Mouse (Mus musculus) thymus, postnatal 0 days (tissue): ENCODE measurements around the gene Gm4894. TPM values are rescaled to one million over a fixed set of nuclear protein-coding genes. Genes with fewer than 3 reads are reported as not detected.
A peak's percentile ranks its signal among the peaks of the same experiment; 100 is the strongest.

Experiments
- DNase-seq: peaks from one replicate; pipeline ENCODE4 v3.0.0-alpha.2; 2015; ENCODE audit warnings: low spot score
- polyA plus RNA-seq: library from polyadenylated mRNA; unstranded; fragments of >200 nt; fragmentation: Nextera tagmentation; extraction: Ambion mirVana; gene quantifications from 2 replicates; pipeline ENCODE4 v1.2.1, GENCODE M21; 2015

Gene Gm4894
- polyA plus RNA-seq = 0.14 and 1.2 TPM in 2 replicates

DNA sequence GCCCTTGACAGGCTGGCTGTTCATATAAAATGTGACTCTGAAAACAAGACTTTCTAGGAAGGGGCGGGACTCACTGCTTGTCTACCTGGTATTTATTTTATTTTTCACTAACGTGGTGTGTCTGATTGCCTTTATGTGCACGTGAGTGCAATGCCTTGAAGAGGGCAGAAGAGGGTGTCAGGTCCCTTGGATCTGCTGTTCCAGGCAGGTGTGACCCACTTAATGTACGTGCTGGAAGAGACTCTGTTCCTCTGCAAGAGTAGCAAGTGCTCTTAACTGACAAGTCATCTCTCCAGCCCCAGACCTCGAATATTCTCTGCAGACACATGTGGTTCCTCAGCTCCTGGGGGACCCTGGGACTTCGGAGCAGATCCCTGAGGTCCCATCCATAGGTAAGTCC lies at the start of gene Gm4894:
Gm4894 (plus strand) TSS at position 301 of the 400 bp plus-strand sequence.
- peak; percentile 16 for DNase-seq

DNA sequence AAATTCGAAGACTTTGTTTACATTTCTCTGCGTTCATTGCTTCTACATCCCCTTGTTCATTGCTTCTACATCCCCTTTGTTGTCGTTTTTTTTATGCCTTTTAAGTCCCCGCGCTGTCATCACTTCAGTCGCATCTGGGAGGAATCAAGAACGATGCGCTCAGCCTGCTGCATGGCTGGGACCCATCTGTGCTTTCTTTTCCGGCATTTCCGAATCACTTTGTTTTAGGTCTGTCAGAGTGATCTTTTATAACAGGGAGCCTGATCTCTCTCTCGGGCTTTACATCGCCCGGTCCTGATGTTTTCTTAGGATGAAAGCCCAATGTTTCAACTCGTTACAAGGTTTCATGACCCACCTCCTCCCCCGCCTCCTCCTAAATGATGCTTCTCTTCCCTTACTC lies 44.0 kb upstream of the Gm4894 start:
- DNase-seq = no peak

DNA sequence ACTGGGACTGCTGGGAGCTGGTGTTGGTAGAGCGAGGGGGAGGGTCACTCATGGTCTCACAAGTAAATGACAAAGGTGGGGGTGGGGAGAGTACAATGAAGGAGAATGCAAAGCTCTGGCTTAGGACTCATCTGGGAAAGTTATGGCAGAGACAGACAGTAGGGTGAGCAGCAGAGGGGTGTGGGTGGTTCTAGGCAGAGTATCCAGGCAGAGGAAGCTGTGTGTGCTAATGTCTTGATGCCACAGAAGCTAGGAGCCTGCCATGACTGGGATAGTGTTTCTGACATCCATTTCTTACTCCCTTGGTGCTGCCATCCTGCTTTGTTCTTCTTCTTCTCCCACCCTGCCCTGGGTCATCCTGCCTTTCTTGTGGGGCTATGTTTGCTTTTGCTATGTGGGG lies 38.8 kb upstream of the Gm4894 start:
- DNase-seq = no peak

DNA sequence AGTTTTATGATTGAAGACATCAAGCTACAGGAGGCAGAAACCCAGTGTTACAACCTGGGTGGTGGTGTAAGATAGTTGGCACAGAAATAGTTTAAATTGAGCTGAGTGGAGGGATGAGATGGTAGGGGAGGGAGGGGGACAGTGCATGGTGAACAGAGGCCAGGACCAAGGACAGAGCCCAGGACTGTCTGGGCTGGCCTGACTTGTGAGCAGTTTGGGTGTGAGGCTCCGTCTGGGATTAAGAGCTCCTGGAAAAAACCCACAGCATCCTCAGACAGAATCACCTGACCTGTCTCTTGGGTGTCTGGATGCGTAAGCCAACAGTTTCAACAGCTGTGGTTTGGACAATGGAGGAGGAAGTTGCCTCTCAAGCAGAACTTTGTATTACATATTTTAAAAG lies 35.6 kb upstream of the Gm4894 start:
- no peak for DNase-seq

DNA sequence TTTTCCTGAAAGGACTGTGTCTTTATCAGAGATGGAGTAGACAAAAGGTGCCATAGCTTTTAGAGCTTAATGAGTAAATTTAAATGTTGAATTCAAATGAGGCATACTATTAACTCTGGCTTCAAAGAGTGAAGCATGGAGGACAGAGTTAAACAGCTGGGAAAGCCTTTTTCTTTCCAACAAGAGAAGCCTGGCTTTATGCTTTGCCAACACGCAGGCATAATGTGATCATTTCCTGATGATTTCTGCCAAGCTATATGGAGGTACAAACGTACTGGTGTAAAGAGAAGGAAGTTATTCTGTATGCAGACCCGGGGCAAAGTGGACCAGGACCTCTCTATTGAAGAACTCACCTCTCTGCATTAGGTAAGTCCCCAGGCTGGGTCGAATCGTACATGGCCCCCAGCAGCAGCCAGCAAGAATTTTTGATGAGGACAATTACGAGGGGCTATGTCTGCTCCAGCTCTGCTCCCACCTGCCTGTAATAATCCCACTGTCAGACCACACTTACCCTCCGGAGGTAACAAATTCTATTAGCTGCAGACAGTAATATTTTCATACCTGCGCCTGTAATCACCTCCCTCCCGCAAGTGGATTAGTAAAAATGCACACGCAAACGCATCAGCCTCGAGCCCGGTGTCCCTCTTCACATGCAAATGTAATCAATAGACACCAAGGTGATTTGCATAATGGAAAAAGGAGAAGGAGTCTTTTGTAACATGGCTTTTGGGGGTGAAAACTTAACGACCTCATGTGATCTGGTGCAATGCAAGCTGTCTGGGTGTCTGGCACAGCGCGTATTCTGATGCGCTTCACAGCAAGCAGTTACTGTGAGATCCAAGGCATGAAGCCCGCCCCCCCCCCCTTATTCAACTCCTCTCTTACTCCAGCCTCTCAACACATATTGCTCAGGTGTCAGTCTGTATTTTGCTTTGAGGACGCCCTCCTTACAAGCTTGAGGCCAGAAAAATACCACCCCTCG lies 32.4 kb upstream of the Gm4894 start:
- no peak for DNase-seq

DNA sequence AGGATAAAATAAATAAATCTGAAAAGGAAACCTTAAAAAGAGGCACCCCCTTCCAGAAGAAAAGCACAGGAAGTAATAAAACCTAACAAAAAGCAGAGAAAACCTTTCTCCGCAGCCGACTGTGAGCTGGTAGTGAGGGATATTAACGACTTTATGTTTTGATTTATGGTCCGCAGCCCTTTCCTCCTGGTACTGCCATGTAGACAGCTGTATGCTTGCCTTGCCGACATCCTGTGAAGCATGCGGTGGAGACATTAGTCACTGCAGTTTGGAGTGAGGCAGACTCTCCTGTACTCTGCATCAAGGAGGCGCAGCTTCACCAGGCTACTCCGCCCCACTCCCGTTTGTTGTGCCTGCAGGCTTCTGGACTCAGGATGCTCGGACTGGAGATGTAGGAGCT lies 25.8 kb upstream of the Gm4894 start:
- DNase-seq = no peak

DNA sequence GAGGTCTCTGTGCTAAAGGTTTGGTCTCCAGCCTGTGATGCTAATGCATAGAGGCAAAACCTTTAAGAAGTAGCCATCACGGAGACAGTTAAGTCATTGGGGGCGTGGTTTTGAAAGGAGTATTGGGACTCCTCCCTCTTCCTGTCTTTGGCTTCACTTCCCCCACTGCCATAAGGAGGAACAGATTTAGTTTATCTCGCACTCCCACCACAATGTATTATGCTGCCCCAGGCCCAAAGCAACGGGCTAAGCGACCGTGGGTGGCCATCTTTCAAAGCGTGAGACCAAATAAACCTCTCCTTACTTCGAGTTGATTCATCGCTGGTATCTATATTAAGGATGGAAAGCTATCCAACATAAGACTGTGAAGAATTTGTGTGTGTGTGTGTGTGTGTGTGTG lies 22.9 kb upstream of the Gm4894 start:
- DNase-seq = no peak

DNA sequence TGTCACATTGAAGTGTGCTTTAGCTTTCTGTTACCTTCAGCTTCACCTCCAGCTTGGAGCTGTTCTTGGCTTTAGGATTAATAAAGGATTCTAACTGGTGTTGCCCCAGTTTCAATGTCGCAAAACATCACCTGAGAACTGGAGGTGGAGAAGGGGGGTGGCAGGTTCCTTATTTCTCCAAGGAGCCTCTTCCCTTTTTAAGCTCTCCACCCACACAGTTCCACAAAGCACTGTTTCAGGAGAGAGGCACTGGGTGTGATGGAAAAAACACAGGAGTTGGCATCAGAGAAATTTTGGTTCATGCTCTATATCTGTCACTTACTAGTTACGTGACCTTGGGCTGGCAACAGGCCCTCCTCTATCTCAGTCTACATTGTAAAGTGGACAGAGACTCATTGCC lies 21.3 kb upstream of the Gm4894 start:
- DNase-seq = no peak

DNA sequence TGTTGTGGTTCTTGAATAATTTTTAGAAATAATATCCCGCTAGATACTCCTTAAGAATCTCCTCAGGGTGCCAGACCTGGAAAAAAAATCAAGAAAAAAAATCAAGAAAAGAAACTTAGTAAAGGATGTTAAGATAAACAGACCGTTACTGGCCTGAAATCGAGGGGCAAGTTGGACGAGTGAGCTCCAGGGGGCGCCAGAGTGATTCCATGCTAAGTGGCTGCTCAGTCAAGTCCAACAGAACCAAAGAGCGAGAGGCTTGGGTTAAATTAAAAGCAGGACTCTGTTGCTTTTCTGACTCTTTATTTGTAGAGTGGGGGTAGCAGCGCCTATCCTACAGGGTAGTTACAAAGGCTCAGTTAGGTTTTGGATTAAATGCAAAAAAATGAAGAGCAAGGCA lies 3.5 kb upstream of the Gm4894 start:
- DNase-seq = peak; percentile 37

DNA sequence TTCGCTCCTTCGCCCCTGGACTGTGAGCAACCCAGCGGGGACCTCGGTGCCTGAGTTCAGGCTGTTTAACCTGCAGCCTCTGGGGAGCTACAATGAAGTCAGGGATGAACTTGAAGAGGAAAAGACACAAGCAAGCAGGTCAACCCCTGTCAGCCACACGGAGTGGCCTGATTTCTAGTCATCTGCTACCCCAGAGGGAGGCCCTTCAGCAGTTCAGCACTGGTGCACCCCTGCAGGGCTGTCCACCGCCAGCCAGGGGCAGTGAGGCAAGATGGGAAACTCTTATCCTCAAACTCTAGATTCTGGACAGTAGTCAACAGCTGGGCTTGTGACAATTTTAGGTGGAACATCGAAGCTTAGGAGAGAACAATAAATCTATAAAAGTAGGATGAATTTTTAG lies 18.6 kb downstream of the Gm4894 start:
- no peak for DNase-seq

DNA sequence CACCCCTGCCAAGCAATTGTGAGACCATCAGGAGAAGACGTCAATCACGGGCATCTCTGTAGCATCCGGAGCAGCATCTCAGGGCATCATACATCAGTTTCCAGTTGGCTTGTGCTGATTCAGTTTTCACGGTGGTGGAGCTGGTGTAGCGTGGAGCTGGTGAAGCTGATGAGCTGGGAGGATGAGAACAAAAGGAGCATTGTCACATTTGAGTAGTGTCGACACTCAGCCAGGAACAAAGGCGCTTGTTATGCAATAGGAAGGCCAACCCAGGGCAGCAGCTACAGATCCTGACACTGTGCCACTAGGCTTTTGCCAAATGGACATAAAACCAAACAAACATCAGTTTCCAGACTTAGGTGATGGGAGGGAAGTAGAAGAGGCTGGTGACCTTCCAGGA lies 23.2 kb downstream of the Gm4894 start:
- no peak for DNase-seq

DNA sequence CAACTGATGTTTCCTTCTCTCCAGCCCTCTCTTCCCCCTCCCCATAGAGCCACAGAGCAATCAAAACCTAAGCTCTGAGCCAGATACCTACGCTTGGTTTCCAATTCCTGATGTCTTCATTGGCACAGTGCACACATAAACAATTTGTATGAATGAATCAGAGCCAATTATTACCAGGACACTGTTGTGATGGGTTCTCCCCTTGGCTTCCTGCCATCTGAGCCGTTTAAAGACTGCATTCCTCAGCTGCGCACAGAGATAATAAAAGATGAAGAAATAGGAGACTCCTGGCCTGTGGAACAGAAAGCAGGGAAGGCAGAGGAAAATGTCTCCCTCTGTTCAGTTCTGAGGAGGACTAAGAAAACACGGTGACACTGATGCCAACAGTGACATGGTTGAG lies 25.6 kb downstream of the Gm4894 start:
- no peak for DNase-seq

DNA sequence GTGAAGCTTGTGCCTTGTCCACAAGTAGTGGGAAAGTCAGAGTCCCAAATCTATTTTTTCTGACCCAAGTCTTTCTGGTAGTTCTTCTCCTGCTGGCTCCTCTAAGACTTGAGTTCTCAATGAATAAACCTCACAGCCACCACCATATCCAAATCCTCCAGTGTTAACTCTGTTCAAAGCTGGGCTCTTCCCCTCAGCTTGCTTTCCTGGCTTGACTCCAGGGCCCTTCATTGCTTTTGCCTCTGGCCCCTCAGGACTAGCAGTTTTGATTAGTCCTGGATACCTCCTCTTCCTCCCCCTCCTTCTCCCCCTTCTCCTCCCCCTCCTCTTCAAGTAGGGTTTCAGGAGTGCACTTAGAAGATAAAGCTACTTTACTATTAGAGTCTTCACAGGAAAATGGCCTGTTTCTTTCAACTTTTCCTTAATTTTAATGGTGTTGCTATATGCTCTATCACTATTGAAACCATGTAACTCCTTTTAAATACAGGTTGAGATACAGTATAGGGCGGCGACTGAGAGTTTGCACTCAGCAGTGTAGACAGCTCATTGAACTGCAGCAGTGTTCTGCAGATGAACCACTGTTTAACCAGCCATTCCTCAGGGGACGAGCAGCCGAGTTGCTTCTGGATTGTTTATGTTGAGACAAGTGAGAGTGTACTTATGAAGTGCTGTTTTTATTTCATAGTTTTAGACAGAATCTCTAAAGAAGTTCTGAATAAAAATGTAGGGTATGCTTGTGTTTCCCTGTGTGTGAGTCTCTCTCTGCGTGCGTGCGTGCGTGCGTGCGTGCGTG lies 26.4 kb downstream of the Gm4894 start:
- no peak for DNase-seq

DNA sequence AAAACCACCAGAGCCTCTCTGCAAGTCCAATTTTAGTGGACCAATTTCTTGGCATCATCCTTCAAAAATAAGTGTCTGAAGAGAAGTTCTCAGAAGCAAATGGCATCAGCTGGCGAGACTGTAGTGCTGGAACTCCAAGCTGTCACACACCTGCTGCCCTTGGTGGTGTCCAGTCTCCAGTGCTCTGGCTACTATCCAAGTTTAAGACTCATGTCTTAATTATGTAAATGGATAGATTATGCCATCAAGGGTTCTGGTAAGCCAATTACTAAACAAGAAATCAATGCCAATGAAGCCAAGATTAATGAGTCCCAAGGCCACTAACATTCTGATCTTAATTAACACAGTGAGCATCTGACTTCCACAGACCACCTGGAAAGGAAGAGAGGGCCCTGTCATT lies 44.8 kb downstream of the Gm4894 start:
- DNase-seq = no peak

DNA sequence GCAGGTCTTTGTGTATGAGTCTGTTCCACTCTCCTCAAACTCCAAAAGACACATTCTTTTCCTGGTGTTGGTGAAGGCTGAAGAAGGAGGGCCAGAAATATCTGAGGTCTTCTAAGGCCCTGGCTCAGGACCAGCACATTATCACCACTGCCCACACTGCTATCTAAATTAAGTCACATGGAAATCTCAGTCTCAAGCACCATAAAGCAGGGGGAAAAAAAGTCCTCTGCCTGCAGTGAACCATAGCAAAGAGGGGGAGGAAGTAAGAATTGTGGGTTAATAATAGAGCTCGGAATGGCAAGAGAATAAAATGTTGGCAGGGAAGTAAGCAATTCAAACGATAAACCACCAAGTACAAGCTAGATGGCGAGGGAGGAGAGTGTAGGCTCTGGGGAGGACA lies 57.2 kb downstream of the Gm4894 start:
- DNase-seq = no peak

DNA sequence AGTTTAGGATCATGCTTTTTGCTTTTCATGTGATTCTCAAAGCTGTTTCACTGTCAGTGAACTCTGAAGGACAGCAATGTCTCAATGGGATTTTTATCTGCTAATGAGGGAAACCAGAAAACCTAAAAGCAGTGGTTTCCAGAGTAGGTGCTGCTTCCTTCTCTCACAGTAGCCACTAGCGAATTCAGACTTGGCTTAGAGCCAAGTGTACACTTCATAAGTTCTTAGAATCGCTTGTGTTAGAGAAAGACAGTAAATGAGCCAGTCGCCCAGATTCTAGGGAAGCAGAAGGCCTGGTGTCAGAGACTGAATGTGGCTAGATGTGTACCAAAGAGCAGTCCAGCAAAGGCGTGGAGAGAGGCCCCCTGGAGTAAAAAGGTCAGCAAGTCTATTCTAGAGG lies 60.5 kb downstream of the Gm4894 start:
- no peak for DNase-seq

DNA sequence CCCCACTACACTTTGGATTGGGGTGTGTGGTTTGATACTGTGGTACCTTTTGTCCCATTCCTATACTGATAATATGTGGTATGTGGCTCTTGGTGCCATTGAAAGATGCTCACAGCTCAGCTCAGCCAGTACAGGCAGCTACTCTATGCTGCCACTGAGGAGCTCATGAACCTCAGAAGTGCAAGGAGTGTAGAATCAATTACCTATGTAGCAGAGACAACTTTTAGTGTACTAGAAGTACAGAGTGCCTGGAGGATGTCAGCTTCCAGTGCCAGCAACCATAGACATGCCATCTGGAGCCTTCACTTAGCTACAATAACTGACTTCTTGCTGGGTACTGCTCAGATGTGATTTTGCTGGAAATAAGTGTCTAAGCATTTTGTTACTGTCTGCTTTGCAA lies 68.3 kb downstream of the Gm4894 start:
- DNase-seq = no peak

Other genes with a start within 250 kb of the Gm4894 start
- gene Zw10, start 194.9 kb upstream of the Gm4894 start, polyA plus RNA-seq = 39.3 and 40.5 TPM in 2 replicates
- 0.10 TPM in 1 of 2 replicates, not detected in the other for gene Tmprss5, start 169.3 kb upstream of the Gm4894 start, polyA plus RNA-seq
- gene Drd2, start 90.1 kb downstream of the Gm4894 start, polyA plus RNA-seq = 0.05 TPM in 1 of 2 replicates, not detected in the other
- 0.08 TPM in 1 of 2 replicates, not detected in the other for gene Ankk1, start 176.5 kb downstream of the Gm4894 start, polyA plus RNA-seq
- gene Ttc12, start 235.7 kb downstream of the Gm4894 start, polyA plus RNA-seq = 2.1 and 2.8 TPM in 2 replicates